Mouse (Mus musculus) embryonic fibroblast, embryonic 13.5 days (primary cell): ENCODE results near the gene Usp5. TPM values are rescaled to one million over a fixed set of nuclear protein-coding genes. Genes with fewer than 3 reads are reported as not detected.
"Not testable (repeated sequence)": the region's sequence is repeated elsewhere in the genome, so short reads cannot be mapped to it uniquely, and the experiment has no call there.

Experiments
- H3K27ac ChIP-seq: 2 replicates; pipeline ENCODE4 v1.5.1; 2012; ENCODE audit warnings: low read length, control low read depth, inconsistent platforms; ENCODE audit not compliant: insufficient read depth
- H3K4me1 ChIP-seq: 2 replicates; pipeline ENCODE4 v1.6.1; 2011; ENCODE audit warnings: low read length; ENCODE audit not compliant: control insufficient read depth, insufficient read depth
- H3K4me3 ChIP-seq: 2 replicates; pipeline ENCODE4 v1.5.1; 2011; ENCODE audit warnings: mild to moderate bottlenecking, control low read depth, low read length; ENCODE audit not compliant: insufficient read depth
- CTCF ChIP-seq: IDR thresholded peaks from 2 replicates; pipeline ENCODE4 v1.5.1; 2011; ENCODE audit warnings: mild to moderate bottlenecking, control low read depth, low read length, moderate library complexity, borderline replicate concordance; ENCODE audit not compliant: insufficient read depth
- POLR2A ChIP-seq: IDR thresholded peaks from 2 replicates; pipeline ENCODE4 v1.6.1; 2011; ENCODE audit warnings: low read depth, mild to moderate bottlenecking, control low read depth, low read length, moderate library complexity
- polyA plus RNA-seq: library from polyadenylated mRNA; stranded (reverse); fragments of >200 nt; gene quantifications from 2 replicates; pipeline ENCODE4 v1.2.4, GENCODE M21; 2011; ENCODE audit warnings: low read depth; ENCODE audit not compliant: missing spikeins, insufficient read length

The Usp5 gene
- polyA plus RNA-seq, 1 experiment, result 87.6 TPM

DNA sequence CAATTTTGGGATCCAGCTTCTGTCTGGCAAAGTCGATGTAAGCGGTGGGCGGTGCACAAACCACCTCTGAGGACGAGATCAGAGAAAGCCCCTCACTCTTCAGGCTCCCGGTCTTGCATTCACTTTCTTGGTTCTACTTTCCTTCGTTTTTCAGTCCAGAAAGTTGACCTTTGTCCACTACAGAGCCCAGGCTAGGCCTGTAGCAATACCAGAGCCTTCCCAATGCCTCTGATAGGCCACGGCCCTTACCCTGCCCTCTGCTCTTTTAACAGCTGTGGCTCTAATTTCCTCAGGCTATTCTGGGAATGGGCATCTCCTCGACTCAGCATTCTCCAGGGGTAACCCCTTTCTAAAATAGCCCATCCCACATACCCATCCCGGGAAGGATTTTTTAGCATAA lies 16.4 kb downstream of the Usp5 start:
- Histone ChIP-seq H3K4me3 (peak overlapping the region; percentile 70), H3K4me1 (peaks cover 3% of the 10 kb centered on the region; the same call in 1 of the 2 replicates), H3K27ac (peak overlapping the region; percentile 58)
- TF ChIP-seq CTCF, result no peak
- no peak for TF ChIP-seq POLR2A

DNA sequence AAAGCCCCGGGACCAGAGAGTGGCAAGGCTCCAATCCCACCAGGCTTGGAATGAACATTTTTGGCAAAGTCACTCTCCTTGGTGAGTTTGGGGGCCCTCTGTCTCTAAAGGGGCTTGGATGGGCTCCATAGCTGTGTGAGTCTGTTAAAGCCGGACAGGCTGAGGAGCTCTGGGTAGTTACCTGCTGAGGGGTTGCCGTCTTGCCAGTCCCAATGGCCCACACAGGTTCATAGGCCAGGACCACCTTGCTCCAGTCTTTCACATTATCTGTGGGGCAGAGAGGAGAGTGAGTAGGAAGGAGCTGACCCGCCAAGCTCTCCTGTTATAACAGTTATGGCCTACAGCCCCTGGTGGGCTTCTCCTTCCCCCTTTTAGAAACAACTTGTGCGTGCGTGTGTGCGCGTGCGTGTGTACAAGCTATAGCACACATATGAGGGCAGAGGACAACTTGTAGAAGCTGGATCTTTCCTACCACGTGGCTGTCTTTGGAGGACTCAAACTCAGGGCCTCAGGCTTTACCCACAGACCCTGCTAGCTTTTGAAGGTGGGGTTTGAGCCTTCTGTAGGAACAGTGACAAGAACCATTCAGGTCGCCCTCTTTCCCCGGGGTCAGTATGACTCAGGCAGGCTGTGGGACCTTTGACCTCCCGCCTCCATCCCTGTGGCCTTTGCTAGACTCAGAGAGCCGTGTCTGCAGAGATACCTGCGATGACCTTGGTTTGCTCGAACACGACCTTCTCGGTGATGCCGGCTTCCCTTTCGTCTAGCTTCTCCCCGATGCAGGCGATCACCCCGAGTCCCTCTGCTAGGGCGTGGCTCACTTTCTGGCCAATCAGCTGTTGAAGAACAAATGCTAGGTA lies 17.4 kb downstream of the Usp5 start:
- no peak overlapping the region for H3K27ac ChIP-seq
- H3K4me3 ChIP-seq, result peak overlapping the region; percentile 70
- peaks cover 8% of the 10 kb centered on the region for H3K4me1 ChIP-seq
- TF ChIP-seq POLR2A (no peak), CTCF (no peak)

DNA sequence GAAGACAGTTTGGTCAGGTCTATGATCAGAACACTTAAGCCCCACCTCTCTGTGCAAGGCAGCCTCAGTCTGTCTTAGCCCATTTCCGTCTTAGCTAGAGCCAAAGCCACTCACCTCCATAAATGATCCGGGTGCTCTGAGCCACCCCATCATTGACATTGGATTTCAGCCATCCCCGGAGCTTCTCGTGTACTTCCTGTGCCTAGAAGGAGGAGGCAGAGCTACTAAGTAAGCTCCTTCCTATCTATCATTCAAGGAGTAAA lies 17.9 kb downstream of the Usp5 start:
- H3K27ac ChIP-seq, result no peak overlapping the region
- H3K4me3 ChIP-seq, result no peak overlapping the region
- peaks cover 8% of the 10 kb centered on the region for H3K4me1 ChIP-seq
- TF ChIP-seq CTCF, result no peak
- peak; percentile 26; the same call in 1 of the 2 replicates for TF ChIP-seq POLR2A

DNA sequence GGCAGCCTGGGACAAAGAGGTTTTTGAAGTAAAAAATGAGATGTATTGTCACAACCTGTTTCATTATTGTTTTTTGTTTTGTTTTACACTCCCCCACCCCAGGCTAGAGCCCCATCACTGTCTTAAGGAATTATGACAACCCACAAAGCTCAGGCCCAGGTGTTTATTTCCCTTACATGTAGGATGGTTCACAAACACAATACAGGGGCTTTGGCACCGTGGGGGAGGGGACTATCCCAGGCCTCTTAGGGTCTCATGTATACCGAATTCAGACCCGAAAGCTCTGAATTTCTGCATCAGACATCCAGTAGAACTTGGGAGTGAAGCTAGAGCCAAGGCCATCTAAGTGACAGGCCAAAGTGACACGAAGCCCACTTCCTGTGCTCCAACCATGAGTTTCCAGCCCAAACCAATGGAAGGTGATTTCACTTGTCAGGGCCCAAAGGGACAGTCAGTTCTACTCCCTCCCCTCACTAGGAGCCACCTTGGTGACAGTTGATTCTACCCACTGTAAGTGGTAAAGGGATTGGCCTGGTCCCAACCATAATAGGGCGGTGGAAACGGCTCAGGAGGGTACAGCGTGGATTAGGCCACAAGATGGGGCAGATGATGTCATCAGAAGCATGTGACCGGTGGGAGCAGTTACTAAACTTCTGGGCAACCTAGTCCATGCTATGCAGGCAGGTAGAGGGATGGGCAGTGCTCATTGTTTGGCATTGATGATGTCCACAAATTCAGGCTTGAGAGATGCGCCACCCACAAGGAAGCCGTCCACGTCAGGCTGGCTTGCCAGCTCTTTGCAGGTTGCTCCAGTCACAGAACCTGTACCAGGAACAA lies 18.5 kb downstream of the Usp5 start:
- not testable (repeated sequence) for H3K27ac ChIP-seq, H3K4me3 ChIP-seq, H3K4me1 ChIP-seq

DNA sequence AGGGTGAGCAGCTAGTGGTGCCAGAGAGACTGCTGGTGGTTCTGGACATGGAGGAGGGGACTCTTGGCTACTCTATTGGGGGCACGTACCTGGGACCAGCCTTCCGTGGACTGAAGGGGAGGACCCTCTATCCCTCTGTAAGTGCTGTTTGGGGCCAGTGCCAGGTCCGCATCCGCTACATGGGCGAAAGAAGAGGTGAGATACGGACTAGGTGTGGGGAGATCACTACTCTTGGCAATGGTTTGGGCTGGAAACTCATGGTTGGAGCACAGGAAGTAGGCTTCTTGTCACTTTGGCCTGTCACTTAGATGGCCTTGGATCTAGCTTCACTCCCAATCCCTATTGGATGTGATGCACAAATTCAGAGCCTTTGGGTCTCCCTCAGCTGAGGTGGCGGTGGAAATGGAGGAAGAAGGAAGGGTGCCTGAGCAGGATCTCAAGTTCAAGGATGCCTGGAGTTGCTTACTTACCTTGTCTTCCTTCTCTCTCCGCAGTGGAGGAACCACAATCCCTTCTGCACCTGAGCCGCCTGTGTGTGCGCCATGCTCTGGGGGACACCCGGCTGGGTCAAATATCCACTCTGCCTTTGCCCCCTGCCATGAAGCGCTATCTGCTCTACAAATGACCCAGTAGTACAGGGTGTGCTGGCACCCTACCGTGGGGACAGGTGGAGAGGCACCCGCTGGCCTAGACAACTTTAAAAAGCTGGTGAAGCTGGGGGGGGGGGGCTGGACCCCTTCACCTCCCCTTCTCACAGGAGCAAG lies 19.3 kb downstream of the Usp5 start:
- Histone ChIP-seq H3K4me3 (peak overlapping the region; percentile 76), H3K27ac (peak overlapping the region; percentile 16; the same call in 1 of the 2 replicates), H3K4me1 (peaks cover 8% of the 10 kb centered on the region)
- TF ChIP-seq CTCF, result no peak
- peak; percentile 55; the same call in 1 of the 2 replicates for TF ChIP-seq POLR2A

DNA sequence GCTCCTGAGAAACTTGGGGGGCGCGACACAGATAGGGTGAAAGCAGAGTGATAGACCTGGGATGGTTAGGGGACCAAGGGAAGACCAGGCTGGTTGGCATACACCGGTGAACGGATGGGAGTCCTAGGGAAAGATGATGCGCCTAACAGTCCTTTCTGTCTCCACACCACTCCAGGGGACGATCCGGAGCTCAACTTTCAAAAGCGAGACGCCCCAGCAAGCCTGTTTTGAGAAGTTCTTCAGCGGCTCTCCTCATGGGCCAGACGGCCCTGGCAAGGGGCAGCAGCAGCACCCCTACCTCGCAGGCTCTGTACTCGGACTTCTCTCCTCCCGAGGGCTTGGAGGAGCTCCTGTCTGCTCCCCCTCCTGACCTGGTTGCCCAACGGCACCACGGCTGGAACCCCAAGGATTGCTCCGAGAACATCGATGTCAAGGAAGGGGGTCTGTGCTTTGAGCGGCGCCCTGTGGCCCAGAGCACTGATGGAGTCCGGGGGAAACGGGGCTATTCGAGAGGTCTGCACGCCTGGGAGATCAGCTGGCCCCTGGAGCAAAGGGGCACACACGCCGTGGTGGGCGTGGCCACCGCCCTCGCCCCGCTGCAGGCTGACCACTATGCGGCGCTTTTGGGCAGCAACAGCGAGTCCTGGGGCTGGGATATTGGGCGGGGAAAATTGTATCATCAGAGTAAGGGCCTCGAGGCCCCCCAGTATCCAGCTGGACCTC lies 20.1 kb downstream of the Usp5 start:
- H3K27ac ChIP-seq, result peak overlapping the region; percentile 91
- H3K4me3 ChIP-seq, result peak overlapping the region; percentile 76
- TF ChIP-seq POLR2A (peak; percentile 65; the same call in 1 of the 2 replicates), CTCF (peak; percentile 58)
- peaks cover 8% of the 10 kb centered on the region for H3K4me1 ChIP-seq

DNA sequence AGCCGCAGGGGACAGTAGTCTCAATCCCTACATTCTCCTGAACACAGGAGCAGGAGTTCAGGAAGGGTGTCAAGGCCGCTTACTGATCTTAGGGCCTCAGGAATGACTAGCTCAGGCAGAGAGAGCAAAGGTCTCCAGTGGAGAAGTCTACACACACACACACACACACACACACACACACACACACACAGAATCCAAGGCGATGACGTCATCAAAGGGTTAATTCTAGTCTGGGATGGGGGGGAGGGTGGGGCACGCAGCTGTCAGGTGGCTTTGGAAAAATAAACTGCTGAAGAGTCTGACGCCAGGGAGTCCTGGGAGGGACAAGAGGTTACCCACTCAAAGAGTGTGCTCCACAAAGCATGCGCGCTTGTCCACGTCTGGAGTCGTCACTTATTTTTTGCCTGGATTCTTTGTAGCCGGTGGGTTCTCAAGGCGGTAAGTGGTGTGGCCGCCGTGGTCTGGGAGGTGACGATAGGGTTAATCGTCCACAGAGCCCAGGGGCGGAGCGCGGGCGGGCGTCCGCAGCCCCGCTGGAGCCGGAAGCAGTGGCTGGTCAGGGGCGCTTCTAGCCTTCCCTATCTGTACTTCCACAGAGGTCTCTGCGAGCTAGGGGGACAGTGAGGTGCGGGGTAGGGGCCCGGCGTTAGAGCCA lies 20.8 kb downstream of the Usp5 start, which contains the start of gene Spsb2:
Gene Spsb2, plus strand, starts transcription at position 304 of the 655 bp plus-strand sequence.
- peaks cover 8% of the 10 kb centered on the region for H3K4me1 ChIP-seq
- H3K4me3 ChIP-seq, result peak within 1 kb of the TSS; percentile 76
- no peak for TF ChIP-seq CTCF
- TF ChIP-seq POLR2A, result peak; percentile 63
- peak within 1 kb of the TSS; percentile 94 for H3K27ac ChIP-seq

DNA sequence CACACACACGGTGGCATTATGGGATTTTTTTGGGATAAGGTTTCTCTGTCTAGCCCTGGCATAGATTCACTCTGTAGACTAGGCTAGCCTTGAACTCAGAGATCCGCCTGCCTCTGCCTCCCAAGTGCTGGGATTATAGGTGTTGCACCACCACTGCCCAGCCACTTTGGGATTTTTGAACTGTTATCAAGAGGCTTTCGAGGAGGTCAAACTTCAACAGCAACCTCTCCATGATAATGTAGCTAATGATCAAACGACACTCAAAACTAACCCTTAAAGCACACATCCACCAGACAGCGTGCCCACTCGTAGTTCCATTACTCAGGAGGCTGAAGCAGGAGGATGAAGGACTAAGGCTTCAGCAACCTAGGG lies 21.3 kb downstream of the Usp5 start:
- TF ChIP-seq CTCF, result no peak
- no peak for TF ChIP-seq POLR2A
- Histone ChIP-seq H3K4me3 (no peak overlapping the region), H3K27ac (peak overlapping the region; percentile 94)

More for the DNA sequence above, 21.3 kb downstream of the Usp5 start:
- peaks cover 8% of the 10 kb centered on the region for H3K4me1 ChIP-seq
